Mouse (Mus musculus) midbrain, postnatal 0 days (tissue): Measurements from ENCODE around the gene Noc2l. TPM values are rescaled to one million over a fixed set of nuclear protein-coding genes. Genes with fewer than 3 reads are reported as not detected.

Experiments used
- ATAC-seq: fragments of 200-750 bp; cut with Nextera tagmentation; 2 replicates; pipeline ENCODE4 v1.8.0; 2017; ENCODE audit warnings: moderate number of reproducible peaks, mild to moderate bottlenecking, moderate TSS enrichment, moderate library complexity; ENCODE audit not compliant: low FRiP score
- DNase-seq: peaks from one replicate; pipeline ENCODE4 v3.0.0-alpha.2; 2015; ENCODE audit warnings: low spot score
- H3K27ac ChIP-seq: fragments of 300-500 bp; sonication (generic); 2 replicates; pipeline ENCODE4 v1.5.1; 2014; ENCODE audit warnings: low read depth, mild to moderate bottlenecking, low read length, mixed read lengths
- H3K27me3 ChIP-seq: fragments of 300-500 bp; sonication (generic); 2 replicates; pipeline ENCODE4 v1.6.1; 2014; ENCODE audit warnings: low read length, control low read depth, mixed read lengths; ENCODE audit not compliant: insufficient read depth
- H3K36me3 ChIP-seq: fragments of 300-500 bp; sonication (generic); 2 replicates; pipeline ENCODE4 v1.6.1; 2014; ENCODE audit warnings: low read length, control low read depth, mixed read lengths; ENCODE audit not compliant: insufficient read depth
- H3K4me1 ChIP-seq: fragments of 300-500 bp; sonication (generic); 2 replicates; pipeline ENCODE4 v1.6.1; 2014; ENCODE audit warnings: mild to moderate bottlenecking, control low read depth, antibody characterized with exemption, low read length, mixed read lengths; ENCODE audit not compliant: insufficient read depth
- H3K4me2 ChIP-seq: fragments of 300-500 bp; sonication (generic); 2 replicates; pipeline ENCODE4 v1.6.1; 2014; ENCODE audit warnings: low read depth, mild to moderate bottlenecking, low read length, mixed read lengths; ENCODE audit not compliant: poor library complexity, severe bottlenecking
- H3K4me3 ChIP-seq: fragments of 300-500 bp; sonication (generic); 2 replicates; pipeline ENCODE4 v1.5.1; 2014; ENCODE audit warnings: low read depth, mild to moderate bottlenecking, low read length, moderate library complexity
- H3K9ac ChIP-seq: fragments of 300-500 bp; sonication (generic); replicated peaks from 2 replicates; pipeline ENCODE4 v1.6.1; 2014; ENCODE audit warnings: mild to moderate bottlenecking, low read length, moderate library complexity, mixed read lengths; ENCODE audit not compliant: poor library complexity, severe bottlenecking
- H3K9me3 ChIP-seq: fragments of 300-500 bp; sonication (generic); 2 replicates; pipeline ENCODE4 v1.6.1; 2016; ENCODE audit warnings: low read length, control low read depth
- CTCF ChIP-seq: IDR thresholded peaks from 2 replicates; pipeline ENCODE4 v1.5.1; 2016; ENCODE audit warnings: antibody characterized with exemption, mild to moderate bottlenecking
- whole genome bisulfite sequencing: fragments of 180-500 bp; shearing (Covaris S2); extraction: QIAGEN DNeasy Blood & Tissue Kit; methylation state at CpG from one replicate; pipeline ENCODE4 v1.1.7; 2014; 5-methylcytosine and 5-hydroxymethylcytosine counted together
- polyA plus RNA-seq: library from polyadenylated mRNA; unstranded; fragments of >200 nt; fragmentation: Nextera tagmentation; extraction: Ambion mirVana; gene quantifications from 2 replicates; pipeline ENCODE4 v1.2.1, GENCODE M21; 2015
- total RNA-seq: library from RNA; depleted of rRNA; stranded (reverse); fragments of >200 nt; gene quantifications from 2 replicates; pipeline ENCODE4 v1.2.3, GENCODE M21; 2014

Gene Noc2l
- total and polyA plus RNA-seq, 2 experiments from 2014 or later, result 47.1 to 81.3 TPM

DNA sequence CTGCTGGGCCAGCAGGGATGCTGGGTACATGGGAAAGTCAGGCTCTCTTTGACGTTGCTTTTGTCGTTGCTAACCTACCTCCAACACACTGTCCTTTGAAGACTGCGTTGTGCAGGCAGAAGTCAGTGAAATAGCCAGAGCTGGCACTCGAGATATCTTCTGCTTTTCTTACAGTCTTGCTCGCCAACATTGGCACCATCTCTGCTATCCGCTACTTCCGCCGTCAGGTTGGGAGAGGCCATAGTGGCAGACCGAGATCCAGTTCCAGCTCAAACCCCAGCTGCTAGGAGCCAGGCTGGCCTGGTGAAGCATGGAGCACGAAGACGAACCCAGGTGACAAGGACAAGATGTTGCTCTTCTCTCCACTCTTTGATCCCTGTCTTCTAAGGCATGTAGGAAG, 15.9 kb upstream of the Noc2l start:
- H3K9ac ChIP-seq, result no peak overlapping the region
- ATAC-seq (no peak), DNase-seq (no peak)
- H3K27ac ChIP-seq, result no peak overlapping the region
- H3K9me3 ChIP-seq, result no peaks in the 10 kb centered on the region
- H3K4me3 ChIP-seq, result no peak overlapping the region
- no peak for TF ChIP-seq CTCF
- H3K4me2 ChIP-seq, result no peak overlapping the region
- H3K4me1 ChIP-seq, result no peaks in the 10 kb centered on the region
- 93% methylated on average over 11 of the region's 11 CpGs for WGBS
- H3K36me3 ChIP-seq, result no peaks in the 10 kb centered on the region; the same call in 1 of the 2 replicates
- H3K27me3 ChIP-seq, result no peaks in the 10 kb centered on the region

DNA sequence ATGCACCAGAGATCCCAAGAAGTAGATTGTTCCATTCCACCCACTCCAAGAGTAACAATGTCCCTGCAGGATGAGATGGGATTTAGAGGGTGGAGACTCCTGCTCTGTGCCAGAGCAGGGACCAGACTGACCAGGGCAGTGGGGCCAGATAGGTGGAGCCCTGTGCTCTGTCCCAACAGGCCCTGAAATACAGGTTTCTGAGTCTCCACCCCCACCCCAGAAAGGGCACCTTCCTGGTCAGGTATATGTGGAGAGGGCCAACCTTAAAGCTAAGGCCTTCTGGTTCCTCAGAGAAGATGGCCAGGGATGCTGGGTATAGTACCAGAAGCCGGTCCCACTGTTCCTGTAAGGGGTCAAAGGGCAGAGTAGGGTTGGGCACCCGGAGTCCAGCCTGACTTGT, 11.5 kb upstream of the Noc2l start:
- DNase-seq (no peak), ATAC-seq (no peak)
- peaks cover 9% of the 10 kb centered on the region for H3K36me3 ChIP-seq
- no peak overlapping the region for H3K9ac ChIP-seq
- no peak overlapping the region for H3K4me2 ChIP-seq
- no peaks in the 10 kb centered on the region for H3K4me1 ChIP-seq
- H3K27ac ChIP-seq, result no peak overlapping the region
- H3K27me3 ChIP-seq, result no peaks in the 10 kb centered on the region
- no peak for TF ChIP-seq CTCF
- no peak overlapping the region for H3K4me3 ChIP-seq
- WGBS, result 87% methylated on average over 2 of the region's 2 CpGs
- H3K9me3 ChIP-seq, result no peaks in the 10 kb centered on the region

GRCm38 (mm10) chr4:156227752-156228392, 7.9 kb upstream of the Noc2l start:
- peak; percentile 30 for DNase-seq
- no peak overlapping the region for H3K27ac ChIP-seq
- TF ChIP-seq CTCF, result no peak
- H3K4me2 ChIP-seq, result no peak overlapping the region
- no peak overlapping the region for H3K9ac ChIP-seq
- H3K36me3 ChIP-seq, result peaks cover 36% of the 10 kb centered on the region
- 30% methylated on average over 18 of the region's 18 CpGs for WGBS
- H3K27me3 ChIP-seq, result no peaks in the 10 kb centered on the region
- H3K4me1 ChIP-seq, result no peaks in the 10 kb centered on the region
- no peaks in the 10 kb centered on the region for H3K9me3 ChIP-seq
- no peak for ATAC-seq
- H3K4me3 ChIP-seq, result no peak overlapping the region

DNA sequence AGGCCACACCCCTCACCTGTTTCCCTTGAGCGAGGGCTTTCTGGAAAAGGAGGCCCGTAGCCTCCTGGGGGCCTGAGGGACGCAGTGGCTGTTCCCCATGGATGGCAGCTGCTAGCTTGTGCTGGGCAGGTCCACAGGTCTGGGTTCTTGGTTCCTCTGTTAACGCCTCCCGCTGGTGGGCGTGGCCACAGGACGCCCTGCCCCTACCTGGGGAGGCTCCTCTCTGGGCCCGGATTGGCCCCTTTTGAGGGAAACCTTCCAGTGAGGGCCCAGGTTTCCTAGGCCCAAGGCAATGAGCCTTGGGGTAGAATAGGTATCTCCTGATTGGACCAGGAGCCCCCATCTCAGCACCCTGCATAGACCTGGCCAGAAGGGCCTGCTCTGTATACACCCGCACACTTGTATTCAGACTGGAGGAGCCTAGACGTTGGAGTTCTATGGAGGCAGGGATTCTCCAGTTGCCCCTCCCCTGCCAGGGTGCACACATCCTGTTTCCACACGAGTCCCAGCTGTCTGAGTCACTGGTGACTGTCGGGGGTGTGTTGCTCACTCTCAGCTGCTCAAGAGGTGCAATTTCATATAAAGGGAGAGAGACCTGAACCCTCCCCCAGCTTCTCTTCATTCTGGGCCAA, 7.3 kb upstream of the Noc2l start:
- Histone ChIP-seq H3K36me3 (peaks cover 36% of the 10 kb centered on the region), H3K4me1 (peaks cover 2% of the 10 kb centered on the region), H3K4me2 (no peak overlapping the region), H3K27ac (no peak overlapping the region), H3K4me3 (no peak overlapping the region), H3K9me3 (no peaks in the 10 kb centered on the region), H3K27me3 (no peaks in the 10 kb centered on the region), H3K9ac (no peak overlapping the region)
- DNase-seq, result no peak
- no peak for ATAC-seq
- no peak for TF ChIP-seq CTCF
- 22% methylated on average over 12 of the region's 12 CpGs for WGBS

GRCm38 (mm10) chr4:156234021-156234501, 1.7 kb upstream of the Noc2l start:
- Histone ChIP-seq H3K4me1 (peaks cover 4% of the 10 kb centered on the region), H3K9me3 (no peaks in the 10 kb centered on the region), H3K27me3 (no peaks in the 10 kb centered on the region), H3K4me3 (peak overlapping the region; percentile 87), H3K27ac (peak overlapping the region; percentile 92), H3K9ac (peak overlapping the region; percentile 74), H3K36me3 (peaks cover 39% of the 10 kb centered on the region), H3K4me2 (peak overlapping the region; percentile 68)
- no peak for TF ChIP-seq CTCF
- ATAC-seq (no peak), DNase-seq (no peak)
- WGBS, result 2% methylated on average over 17 of the region's 17 CpGs

DNA sequence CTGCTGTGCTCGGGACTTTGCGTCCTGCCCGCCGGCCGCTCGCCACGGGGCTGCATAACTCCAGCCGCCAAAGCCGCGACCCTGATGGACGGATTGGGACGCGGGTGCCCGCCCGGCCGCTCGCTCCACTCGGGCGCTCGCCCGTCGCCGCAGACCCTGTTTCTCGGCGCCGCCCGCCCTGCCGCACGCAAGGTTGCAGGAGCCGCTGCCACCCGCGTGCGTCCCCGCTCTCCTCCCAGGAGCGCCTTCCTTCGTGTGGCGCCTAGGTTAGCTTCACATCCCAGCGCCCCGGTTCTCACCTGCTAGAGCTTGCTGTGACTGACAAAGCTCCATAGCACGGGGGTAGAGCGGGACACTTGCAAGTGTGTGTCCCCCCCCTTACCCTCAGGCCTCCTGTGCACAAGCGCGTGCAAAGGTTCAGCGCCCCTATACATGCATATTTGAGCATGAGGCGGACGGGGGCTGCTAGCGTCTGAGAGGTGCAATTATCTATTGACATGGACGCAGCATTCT, 1.1 kb upstream of the Noc2l start, which contains the start of gene Plekhn1:
Plekhn1 (minus strand) TSS at position 157 of the 513 bp plus-strand sequence.
- peak within 1 kb of the TSS; percentile 87 for H3K4me3 ChIP-seq
- peak; percentile 21; the same call in 1 of the 2 replicates for TF ChIP-seq CTCF

More for the DNA sequence above, 1.1 kb upstream of the Noc2l start, which contains the start of gene Plekhn1:
- Histone ChIP-seq H3K4me1 (peaks cover 4% of the 10 kb centered on the region), H3K4me2 (peak within 1 kb of the TSS; percentile 68), H3K36me3 (peaks cover 38% of the 10 kb centered on the region), H3K9me3 (no peaks in the 10 kb centered on the region), H3K9ac (peak within 1 kb of the TSS; percentile 74), H3K27ac (peak within 1 kb of the TSS; percentile 92), H3K27me3 (no peaks in the 10 kb centered on the region)
- ATAC-seq, result peak; percentile 52
- peak; percentile 71 for DNase-seq
- 0% methylated on average over 28 of the region's 48 CpGs for WGBS
